Mouse (Mus musculus): Measurements from ENCODE around the gene Sap18. TPM values are rescaled to one million over a fixed set of nuclear protein-coding genes. Genes with fewer than 3 reads are reported as not detected.

The Sap18 gene
- polyA plus RNA-seq, 1 experiment from 2014 or later = 24.1 TPM

GRCm38 (mm10) chr14:57769102-57769501 lies 28.9 kb upstream of the Sap18 start:
- 96% methylated on average over 5 of the region's 5 CpGs for WGBS
- no peak for DNase-seq (ENCODE audit: low spot score)
- no peak overlapping the region for H3K27ac ChIP-seq (ENCODE audit: low read depth, low read length)
- H3K4me1 ChIP-seq (ENCODE audit: control insufficient read depth, insufficient read depth, low read length) = no peaks in the 10 kb centered on the region
- no peak overlapping the region for H3K4me2 ChIP-seq (ENCODE audit: low read depth)
- no peaks in the 10 kb centered on the region for H3K36me3 ChIP-seq (ENCODE audit: control insufficient read depth, insufficient read depth, low read length)
- ATAC-seq (ENCODE audit: insufficient read depth, low FRiP score, low TSS enrichment) = no peak
- no peak overlapping the region for H3K4me3 ChIP-seq (ENCODE audit: low read depth, low read length)
- no peaks in the 10 kb centered on the region for H3K27me3 ChIP-seq (ENCODE audit: control insufficient read depth, insufficient read depth, low read length)
- H3K9me3 ChIP-seq (ENCODE audit: control insufficient read depth, low read length) = no peaks in the 10 kb centered on the region
- H3K9ac ChIP-seq (ENCODE audit: low read length) = no peak overlapping the region

DNA sequence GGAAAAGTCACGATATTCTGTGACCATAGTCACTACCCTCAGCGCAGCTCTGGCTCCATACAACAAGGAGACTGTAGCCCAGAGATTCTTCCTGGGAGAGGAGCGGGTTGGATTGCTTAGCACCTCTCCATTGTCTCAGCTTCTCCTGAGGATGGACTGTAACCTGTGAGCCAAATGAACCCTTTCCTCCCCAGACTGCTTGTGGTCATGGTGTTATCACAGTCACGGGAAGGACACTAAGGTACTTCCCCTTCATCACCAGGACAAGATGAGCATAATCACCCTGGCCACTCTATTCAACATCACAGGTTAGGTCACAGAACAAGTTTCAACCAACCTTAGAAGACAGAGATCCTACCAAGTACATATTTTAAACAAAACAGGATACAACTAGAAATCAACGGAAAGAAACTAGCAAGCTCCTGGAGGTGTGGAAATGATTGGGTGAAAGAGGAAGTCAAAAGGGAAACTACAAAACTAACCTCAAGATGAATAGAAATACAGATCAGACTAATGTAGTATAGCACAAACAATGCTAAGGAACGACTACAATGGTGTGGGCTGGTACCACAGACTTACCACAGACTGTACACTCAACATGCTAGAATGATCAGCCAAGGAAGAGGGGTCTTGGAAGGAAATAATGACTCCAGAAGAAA lies 25.7 kb upstream of the Sap18 start:
- 80% methylated on average over 6 of the region's 6 CpGs for WGBS
- Histone ChIP-seq H3K4me1 (ENCODE audit: control insufficient read depth, insufficient read depth, low read length) (no peaks in the 10 kb centered on the region), H3K4me3 (ENCODE audit: low read depth, low read length) (no peak overlapping the region), H3K27ac (ENCODE audit: low read depth, low read length) (no peak overlapping the region), H3K9ac (ENCODE audit: low read length) (no peak overlapping the region), H3K9me3 (ENCODE audit: control insufficient read depth, low read length) (no peaks in the 10 kb centered on the region), H3K4me2 (ENCODE audit: low read depth) (no peak overlapping the region), H3K27me3 (ENCODE audit: control insufficient read depth, insufficient read depth, low read length) (no peaks in the 10 kb centered on the region), H3K36me3 (ENCODE audit: control insufficient read depth, insufficient read depth, low read length) (no peaks in the 10 kb centered on the region)
- ATAC-seq (ENCODE audit: insufficient read depth, low FRiP score, low TSS enrichment) (no peak), DNase-seq (ENCODE audit: low spot score) (no peak)

DNA sequence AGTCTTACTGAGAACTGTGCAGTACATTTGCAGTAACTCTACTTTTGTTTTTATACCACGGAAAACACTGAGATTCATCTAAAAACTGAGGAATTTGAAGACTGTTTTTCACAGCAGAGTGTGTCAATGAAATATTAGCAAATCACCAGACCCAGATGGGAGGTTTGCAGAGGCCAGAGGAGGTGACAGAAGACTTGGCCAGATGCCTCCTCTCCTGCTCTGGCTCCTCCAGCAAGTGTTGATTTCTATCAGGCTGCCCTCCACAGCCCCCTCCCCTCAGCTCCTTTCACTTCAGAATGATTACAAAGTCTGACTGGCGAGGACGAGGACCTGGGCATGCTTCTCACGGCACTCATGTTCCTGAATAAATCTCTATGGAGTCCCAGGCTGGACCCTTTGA lies 10.6 kb upstream of the Sap18 start:
- Histone ChIP-seq H3K36me3 (ENCODE audit: control insufficient read depth, insufficient read depth, low read length) (no peaks in the 10 kb centered on the region), H3K27ac (ENCODE audit: low read depth, low read length) (no peak overlapping the region), H3K9ac (ENCODE audit: low read length) (no peak overlapping the region), H3K9me3 (ENCODE audit: control insufficient read depth, low read length) (no peaks in the 10 kb centered on the region), H3K4me1 (ENCODE audit: control insufficient read depth, insufficient read depth, low read length) (no peaks in the 10 kb centered on the region), H3K27me3 (ENCODE audit: control insufficient read depth, insufficient read depth, low read length) (no peaks in the 10 kb centered on the region), H3K4me3 (ENCODE audit: low read depth, low read length) (no peak overlapping the region), H3K4me2 (ENCODE audit: low read depth) (no peak overlapping the region)
- no peak for DNase-seq (ENCODE audit: low spot score)
- WGBS = 70% methylated on average over 4 of the region's 4 CpGs
- no peak for ATAC-seq (ENCODE audit: insufficient read depth, low FRiP score, low TSS enrichment)

DNA sequence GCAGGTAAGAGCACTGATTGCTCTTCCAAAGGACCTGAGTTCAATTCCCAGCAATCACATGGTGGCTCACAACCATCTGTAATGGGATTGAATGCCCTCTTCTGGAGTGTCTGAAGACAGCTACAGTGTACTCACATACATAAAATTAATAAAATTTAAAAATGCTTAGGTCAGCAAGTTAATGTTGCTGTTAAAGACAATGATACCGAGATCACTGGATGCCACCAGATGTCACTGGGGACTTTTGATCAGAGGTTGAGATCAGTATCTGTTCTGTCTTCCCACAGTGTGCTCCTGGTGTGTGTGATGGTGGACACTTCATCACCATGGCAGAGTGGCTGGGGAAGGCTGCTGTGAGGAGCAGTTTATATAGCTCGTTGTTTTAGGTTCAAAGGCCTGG lies 8.7 kb upstream of the Sap18 start:
- Histone ChIP-seq H3K27me3 (ENCODE audit: control insufficient read depth, insufficient read depth, low read length) (no peaks in the 10 kb centered on the region), H3K9me3 (ENCODE audit: control insufficient read depth, low read length) (no peaks in the 10 kb centered on the region), H3K9ac (ENCODE audit: low read length) (no peak overlapping the region), H3K4me1 (ENCODE audit: control insufficient read depth, insufficient read depth, low read length) (no peaks in the 10 kb centered on the region), H3K4me2 (ENCODE audit: low read depth) (no peak overlapping the region), H3K36me3 (ENCODE audit: control insufficient read depth, insufficient read depth, low read length) (no peaks in the 10 kb centered on the region), H3K4me3 (ENCODE audit: low read depth, low read length) (no peak overlapping the region), H3K27ac (ENCODE audit: low read depth, low read length) (no peak overlapping the region)
- DNase-seq (ENCODE audit: low spot score) (no peak), ATAC-seq (ENCODE audit: insufficient read depth, low FRiP score, low TSS enrichment) (no peak)
- 77% methylated on average over 2 of the region's 2 CpGs for WGBS

DNA sequence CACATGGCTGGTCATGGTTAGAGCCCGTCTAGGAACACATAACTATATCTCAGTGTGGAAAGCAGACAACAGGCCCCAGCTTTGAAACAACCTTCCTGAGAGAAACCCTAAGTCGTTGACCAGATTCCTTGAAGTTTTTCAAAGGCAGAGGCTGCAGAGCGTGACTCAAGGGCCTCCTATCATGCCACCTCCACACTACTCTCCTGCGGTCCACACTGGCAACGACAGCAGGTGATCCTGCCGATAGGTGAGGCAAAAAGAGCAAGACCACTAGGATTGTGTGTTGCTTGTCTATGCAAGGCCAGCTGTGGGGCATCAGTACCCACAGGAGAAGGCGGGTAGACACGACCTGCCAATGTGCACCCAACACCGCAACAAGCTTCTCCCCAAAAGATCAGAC lies 8.2 kb upstream of the Sap18 start:
- DNase-seq (ENCODE audit: low spot score) (no peak), ATAC-seq (ENCODE audit: insufficient read depth, low FRiP score, low TSS enrichment) (no peak)
- Histone ChIP-seq H3K27me3 (ENCODE audit: control insufficient read depth, insufficient read depth, low read length) (no peaks in the 10 kb centered on the region), H3K36me3 (ENCODE audit: control insufficient read depth, insufficient read depth, low read length) (no peaks in the 10 kb centered on the region), H3K4me3 (ENCODE audit: low read depth, low read length) (no peak overlapping the region), H3K9ac (ENCODE audit: low read length) (no peak overlapping the region), H3K4me2 (ENCODE audit: low read depth) (no peak overlapping the region), H3K27ac (ENCODE audit: low read depth, low read length) (no peak overlapping the region), H3K9me3 (ENCODE audit: control insufficient read depth, low read length) (no peaks in the 10 kb centered on the region), H3K4me1 (ENCODE audit: control insufficient read depth, insufficient read depth, low read length) (no peaks in the 10 kb centered on the region)
- 90% methylated on average over 9 of the region's 9 CpGs for WGBS

GRCm38 (mm10) chr14:57791171-57791570 lies 6.8 kb upstream of the Sap18 start:
- Histone ChIP-seq H3K27ac (ENCODE audit: low read depth, low read length) (no peak overlapping the region), H3K4me1 (ENCODE audit: control insufficient read depth, insufficient read depth, low read length) (no peaks in the 10 kb centered on the region), H3K4me3 (ENCODE audit: low read depth, low read length) (no peak overlapping the region), H3K27me3 (ENCODE audit: control insufficient read depth, insufficient read depth, low read length) (no peaks in the 10 kb centered on the region), H3K4me2 (ENCODE audit: low read depth) (no peak overlapping the region), H3K9ac (ENCODE audit: low read length) (no peak overlapping the region), H3K36me3 (ENCODE audit: control insufficient read depth, insufficient read depth, low read length) (no peaks in the 10 kb centered on the region), H3K9me3 (ENCODE audit: control insufficient read depth, low read length) (no peaks in the 10 kb centered on the region)
- DNase-seq (ENCODE audit: low spot score) = no peak
- WGBS = 88% methylated on average over 4 of the region's 4 CpGs
- ATAC-seq (ENCODE audit: insufficient read depth, low FRiP score, low TSS enrichment) = no peak

DNA sequence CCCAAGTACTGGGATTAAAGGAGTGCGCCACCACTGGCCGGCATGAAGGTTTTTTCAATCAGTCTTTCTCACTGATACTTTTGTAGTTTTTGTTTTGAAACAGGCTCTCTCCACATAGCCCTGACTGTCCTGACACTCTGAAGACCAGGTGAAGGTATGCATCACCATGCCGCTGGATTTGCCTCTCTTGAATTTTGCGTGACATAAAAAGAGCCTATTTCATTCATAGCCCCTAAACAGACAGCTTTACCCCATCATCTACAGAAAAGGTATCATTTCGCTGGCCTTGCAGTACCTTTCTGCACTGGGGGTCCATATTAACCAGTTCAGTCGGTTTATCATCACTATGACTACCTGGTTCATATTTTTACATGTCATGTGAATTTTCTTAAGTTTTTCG lies 429 bp upstream of the Sap18 start:
- Histone ChIP-seq H3K4me2 (ENCODE audit: low read depth) (peak overlapping the region; percentile 44), H3K27ac (ENCODE audit: low read depth, low read length) (no peak overlapping the region), H3K9me3 (ENCODE audit: control insufficient read depth, low read length) (no peaks in the 10 kb centered on the region), H3K27me3 (ENCODE audit: control insufficient read depth, insufficient read depth, low read length) (no peaks in the 10 kb centered on the region), H3K36me3 (ENCODE audit: control insufficient read depth, insufficient read depth, low read length) (no peaks in the 10 kb centered on the region), H3K9ac (ENCODE audit: low read length) (peak overlapping the region; percentile 50), H3K4me3 (ENCODE audit: low read depth, low read length) (peak overlapping the region; percentile 83), H3K4me1 (ENCODE audit: control insufficient read depth, insufficient read depth, low read length) (peaks cover 6% of the 10 kb centered on the region)
- no peak for DNase-seq (ENCODE audit: low spot score)
- 16% methylated on average over 7 of the region's 7 CpGs for WGBS
- peak; percentile 63 for ATAC-seq (ENCODE audit: insufficient read depth, low FRiP score, low TSS enrichment)

DNA sequence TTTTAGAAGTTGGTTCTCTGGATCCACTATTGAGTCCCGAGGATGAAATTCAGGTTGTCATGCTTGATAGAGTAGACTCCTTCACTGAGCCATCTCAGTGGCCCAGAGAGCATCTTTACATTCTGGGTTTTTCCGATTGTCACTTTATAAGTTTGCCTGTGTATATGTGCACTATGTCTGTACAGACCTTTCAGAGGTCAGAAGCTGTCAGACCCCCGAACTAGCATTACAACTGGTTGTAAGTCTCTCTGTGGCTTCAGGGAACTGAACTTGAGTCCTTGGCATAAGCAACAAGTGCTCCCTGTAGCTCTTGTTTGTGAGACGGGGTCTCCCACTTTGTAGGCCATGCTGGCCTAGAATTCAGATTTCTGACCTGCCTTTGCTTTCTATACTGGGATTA lies 5.8 kb downstream of the Sap18 start:
- Histone ChIP-seq H3K9ac (ENCODE audit: low read length) (no peak overlapping the region), H3K4me3 (ENCODE audit: low read depth, low read length) (no peak overlapping the region), H3K27me3 (ENCODE audit: control insufficient read depth, insufficient read depth, low read length) (no peaks in the 10 kb centered on the region), H3K9me3 (ENCODE audit: control insufficient read depth, low read length) (no peaks in the 10 kb centered on the region), H3K27ac (ENCODE audit: low read depth, low read length) (no peak overlapping the region), H3K4me2 (ENCODE audit: low read depth) (no peak overlapping the region), H3K36me3 (ENCODE audit: control insufficient read depth, insufficient read depth, low read length) (0 out of 2 replicates have a peak, but pooled peaks cover 2% of the 10 kb centered on the region), H3K4me1 (ENCODE audit: control insufficient read depth, insufficient read depth, low read length) (peaks cover 6% of the 10 kb centered on the region)
- no peak for DNase-seq (ENCODE audit: low spot score)
- ATAC-seq (ENCODE audit: insufficient read depth, low FRiP score, low TSS enrichment) = no peak
- 86% methylated on average over 4 of the region's 4 CpGs for WGBS

GRCm38 (mm10) chr14:57808558-57808957 lies 10.6 kb downstream of the Sap18 start:
- ATAC-seq (ENCODE audit: insufficient read depth, low FRiP score, low TSS enrichment) (no peak), DNase-seq (ENCODE audit: low spot score) (no peak)
- WGBS = 73% methylated on average over 5 of the region's 5 CpGs

More at GRCm38 (mm10) chr14:57808558-57808957, 10.6 kb downstream of the Sap18 start:
- no peak overlapping the region for H3K27ac ChIP-seq (ENCODE audit: low read depth, low read length)
- H3K9me3 ChIP-seq (ENCODE audit: control insufficient read depth, low read length) = no peaks in the 10 kb centered on the region
- no peaks in the 10 kb centered on the region for H3K27me3 ChIP-seq (ENCODE audit: control insufficient read depth, insufficient read depth, low read length)
- no peaks in the 10 kb centered on the region for H3K4me1 ChIP-seq (ENCODE audit: control insufficient read depth, insufficient read depth, low read length)
- H3K9ac ChIP-seq (ENCODE audit: low read length) = no peak overlapping the region
- H3K4me2 ChIP-seq (ENCODE audit: low read depth) = no peak overlapping the region
- H3K36me3 ChIP-seq (ENCODE audit: control insufficient read depth, insufficient read depth, low read length) = peaks cover 5% of the 10 kb centered on the region; the same call in 1 of the 2 replicates
- H3K4me3 ChIP-seq (ENCODE audit: low read depth, low read length) = no peak overlapping the region
